Mouse (Mus musculus) bone marrow, adult 2 months (tissue): ENCODE measurements around the gene Kpnb1. TPM values are rescaled to one million over a fixed set of nuclear protein-coding genes. Genes with fewer than 3 reads are reported as not detected.

ENCODE experiments used
- H3K27ac ChIP-seq: fragments of 200-500 bp; 2 replicates; pipeline ENCODE4 v1.5.1; 2012; ENCODE audit warnings: low read depth, mild to moderate bottlenecking, control low read depth, inconsistent platforms, low read length; ENCODE audit not compliant: control insufficient read depth, poor library complexity, insufficient read depth
- H3K4me1 ChIP-seq: fragments of 200-500 bp; 2 replicates; pipeline ENCODE4 v1.6.1; 2011; ENCODE audit warnings: low read length; ENCODE audit not compliant: control insufficient read depth, insufficient read depth
- H3K4me3 ChIP-seq: fragments of 200-500 bp; replicated peaks from 2 replicates; pipeline ENCODE3; 2011; ENCODE audit warnings: mild to moderate bottlenecking, low read depth, low read length, control low read depth; ENCODE audit not compliant: control insufficient read depth
- CTCF ChIP-seq: fragments of 200-500 bp; IDR thresholded peaks from 2 replicates; pipeline ENCODE4 v1.5.1; 2011; ENCODE audit warnings: low read length, control low read depth; ENCODE audit not compliant: control insufficient read depth, insufficient read depth
- POLR2A ChIP-seq: fragments of 200-500 bp; IDR thresholded peaks from 2 replicates; pipeline ENCODE4 v1.6.1; 2011; ENCODE audit warnings: low read depth, mild to moderate bottlenecking, control low read depth, low read length, borderline replicate concordance; ENCODE audit not compliant: control insufficient read depth
- WGBS: fragments of 180-500 bp; shearing (Covaris S2); methylation state at CpG from one replicate; pipeline ENCODE4 v1.1.7; 2018; 5-methylcytosine and 5-hydroxymethylcytosine counted together
- polyA plus RNA-seq: library from polyadenylated mRNA; stranded (reverse); fragments of >200 nt; gene quantifications from 2 replicates; pipeline ENCODE4 v1.2.4, GENCODE M21; 2011; ENCODE audit warnings: low replicate concordance; ENCODE audit not compliant: missing spikeins, insufficient read depth, insufficient read length

Kpnb1 gene
- polyA plus RNA-seq, 1 experiment = 67.4 TPM

GRCm38 (mm10) chr11:97127470-97128223 is 60.0 kb downstream of the Kpnb1 start:
- Histone ChIP-seq H3K4me3 (peak overlapping the region; percentile 40), H3K27ac (no peak overlapping the region; the same call in 1 of the 2 replicates), H3K4me1 (no peaks in the 10 kb centered on the region)
- WGBS = 39% methylated on average over 19 of the region's 19 CpGs
- no peak for TF ChIP-seq POLR2A
- TF ChIP-seq CTCF = no peak

GRCm38 (mm10) chr11:97126645-97127468 is 60.8 kb downstream of the Kpnb1 start:
- no peak for TF ChIP-seq CTCF
- peak; percentile 23; the same call in 1 of the 2 replicates for TF ChIP-seq POLR2A
- peak overlapping the region; percentile 40 for H3K4me3 ChIP-seq
- 3% methylated on average over 32 of the region's 32 CpGs for WGBS
- no peaks in the 10 kb centered on the region; the same call in 1 of the 2 replicates for H3K4me1 ChIP-seq
- H3K27ac ChIP-seq = peak overlapping the region; percentile 43

- 77% methylated on average over 10 of the region's 10 CpGs for WGBS
- TF ChIP-seq CTCF (no peak), POLR2A (no peak)
- Histone ChIP-seq H3K4me1 (no peaks in the 10 kb centered on the region; the same call in 1 of the 2 replicates), H3K4me3 (no peak overlapping the region), H3K27ac (no peak overlapping the region)
Observed at GRCm38 (mm10) chr11:97124266-97125036, 63.2 kb downstream of the Kpnb1 start.

- H3K4me3 ChIP-seq = no peak overlapping the region
- H3K4me1 ChIP-seq = no peaks in the 10 kb centered on the region; the same call in 1 of the 2 replicates
- WGBS = 39% methylated on average over 11 of the region's 11 CpGs
- no peak overlapping the region for H3K27ac ChIP-seq
- TF ChIP-seq POLR2A (no peak), CTCF (peak; percentile 18; the same call in 1 of the 2 replicates)
Observed at GRCm38 (mm10) chr11:97123282-97123890, 64.3 kb downstream of the Kpnb1 start.

GRCm38 (mm10) chr11:97120641-97121040 is 67.0 kb downstream of the Kpnb1 start:
- no peak for TF ChIP-seq CTCF
- TF ChIP-seq POLR2A = no peak
- 69% methylated on average over 3 of the region's 3 CpGs for WGBS
- no peak overlapping the region for H3K4me3 ChIP-seq
- H3K27ac ChIP-seq = no peak overlapping the region
- H3K4me1 ChIP-seq = no peaks in the 10 kb centered on the region; the same call in 1 of the 2 replicates

- Histone ChIP-seq H3K27ac (no peak overlapping the region), H3K4me3 (no peak overlapping the region), H3K4me1 (no peaks in the 10 kb centered on the region; the same call in 1 of the 2 replicates)
- TF ChIP-seq CTCF (no peak), POLR2A (no peak)
- WGBS = 89% methylated on average over 10 of the region's 10 CpGs
Observed at GRCm38 (mm10) chr11:97120221-97120620, 67.5 kb downstream of the Kpnb1 start.

GRCm38 (mm10) chr11:97115797-97116196 is 71.9 kb downstream of the Kpnb1 start:
- Histone ChIP-seq H3K4me3 (peak overlapping the region; percentile 9), H3K27ac (no peak overlapping the region), H3K4me1 (no peaks in the 10 kb centered on the region)
- no peak for TF ChIP-seq POLR2A
- TF ChIP-seq CTCF = no peak
- 3% methylated on average over 11 of the region's 11 CpGs for WGBS
